Mouse (Mus musculus): ENCODE results near the gene Itprip.

DNA sequence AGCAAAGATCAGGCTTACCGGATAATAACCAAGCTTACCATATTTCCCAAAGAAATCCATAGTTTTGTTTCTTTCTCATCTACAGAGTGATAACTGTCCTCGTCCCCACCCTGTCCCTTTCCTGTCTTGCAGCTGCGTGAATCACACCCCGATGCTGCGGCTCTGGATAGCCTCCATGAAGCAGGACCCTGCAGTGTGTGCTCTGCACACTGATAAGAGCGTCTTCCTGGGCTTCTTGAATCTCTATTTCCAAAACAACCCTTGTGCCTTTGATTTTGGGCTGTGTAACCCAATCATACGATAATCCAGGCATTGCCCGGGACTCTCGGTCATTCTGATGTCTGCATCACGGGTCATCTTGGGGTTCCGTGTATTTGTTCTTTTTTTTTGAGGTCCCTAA lies 33.2 kb downstream of the Itprip start:
- TF ChIP-seq MYOD1 (IDR thresholded peaks at IDR 0.05; ENCODE audit: control insufficient read depth in 1 of 3, insufficient read length in 2 of 3, low read depth in 2 of 3), result peak in 1 of 3 experiments; percentile 10
- no peak for TF ChIP-seq POLR2A (IDR thresholded peaks at IDR 0.05; ENCODE audit: insufficient read length, low read depth)
- TF ChIP-seq POLR2AphosphoS2 (IDR thresholded peaks at IDR 0.05; ENCODE audit: insufficient read length, low read depth), result no peak
- TF ChIP-seq MAX (IDR thresholded peaks at IDR 0.05; ENCODE audit: low read depth), result no peak
- peak in 1 of 3 experiments; percentile 14 for TF ChIP-seq MYOG (IDR thresholded peaks at IDR 0.05; ENCODE audit: control insufficient read depth in 1 of 3, insufficient read depth in 1 of 3, insufficient read length in 2 of 3, low read depth in 2 of 3)
- TF ChIP-seq USF1 (IDR thresholded peaks at IDR 0.05; ENCODE audit: low read depth), result no peak
